Mouse (Mus musculus) induced T-regulatory cell, adult 2 months (primary cell): ENCODE data around the gene Coro6.
A peak's percentile ranks its signal among the peaks of the same experiment; 100 is the strongest.

Experiments used
- DNase-seq: peaks from one replicate; pipeline ENCODE4 v3.0.0-alpha.2; 2012; ENCODE audit warnings: low read depth

Gene Coro6

GRCm38 (mm10) chr11:77512891-77513810 lies 50.9 kb downstream of the Coro6 start:
- DNase-seq: peak; percentile 93

DNA sequence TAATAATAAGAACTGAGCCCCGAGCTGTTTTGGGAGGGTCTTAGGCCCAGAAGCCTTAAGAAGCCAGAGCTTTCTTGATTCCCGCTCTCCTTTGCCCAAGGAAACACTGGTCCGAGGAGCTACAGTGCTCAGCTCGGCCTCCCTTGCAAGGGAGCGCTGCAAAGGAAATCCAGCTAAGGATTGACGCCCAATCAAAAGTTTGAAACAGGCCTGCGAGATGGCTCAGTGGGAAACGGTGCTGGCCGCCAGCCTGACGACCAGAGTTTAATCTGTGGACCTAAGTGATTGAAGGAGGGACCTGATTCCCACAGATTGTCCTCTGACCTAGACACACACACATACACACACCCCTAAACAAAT lies 51.6 kb downstream of the Coro6 start:
- DNase-seq: no peak

- peak; percentile 59 for DNase-seq
These were observed 52.1 kb downstream of the Coro6 start for GRCm38 (mm10) chr11:77514281-77514831.

GRCm38 (mm10) chr11:77514832-77515636 lies 52.8 kb downstream of the Coro6 start, which contains the start of gene Abhd15:
Gene Abhd15 (plus strand): TSS chr11:77515121.
- peak; percentile 77 for DNase-seq

DNA sequence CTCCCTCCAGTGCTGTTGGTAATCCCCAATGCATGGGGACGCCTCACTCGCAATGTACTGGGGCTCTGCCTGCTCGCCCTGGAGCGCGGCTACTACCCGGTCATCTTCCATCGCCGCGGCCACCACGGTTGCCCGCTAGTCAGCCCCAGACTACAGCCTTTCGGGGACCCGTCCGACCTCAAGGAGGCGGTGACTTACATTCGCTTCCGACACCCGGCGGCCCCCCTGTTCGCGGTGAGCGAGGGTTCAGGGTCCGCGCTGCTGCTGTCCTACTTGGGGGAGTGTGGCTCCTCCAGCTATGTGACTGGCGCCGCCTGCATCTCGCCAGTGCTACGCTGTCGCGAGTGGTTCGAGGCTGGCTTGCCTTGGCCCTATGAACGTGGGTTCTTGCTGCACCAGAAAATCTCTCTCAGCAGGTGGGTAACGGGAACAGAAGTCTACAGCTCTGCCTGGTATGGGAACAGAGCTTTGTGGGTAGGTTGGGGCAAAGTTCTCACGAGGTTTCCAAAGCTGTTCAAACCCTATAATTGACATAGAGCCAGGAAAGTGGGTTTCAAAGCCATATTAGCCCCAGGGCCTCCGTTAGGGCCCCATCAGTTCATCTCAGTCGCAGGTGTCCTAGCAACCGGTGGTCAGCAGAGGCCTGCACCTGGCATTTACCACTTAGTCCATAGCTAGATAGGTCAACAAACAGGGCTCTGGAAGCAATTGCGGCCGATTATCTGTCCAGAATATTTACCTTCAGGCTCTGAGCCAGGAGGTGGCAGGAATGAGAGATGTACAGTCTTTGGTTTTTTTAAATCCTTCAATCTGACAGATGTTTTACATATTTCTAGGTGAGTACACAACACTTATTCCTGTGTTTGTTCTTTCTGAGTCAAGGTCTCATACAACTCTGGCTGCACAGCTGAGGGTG lies 53.7 kb downstream of the Coro6 start, which contains the start of gene Trp53i13:
Gene Trp53i13 (minus strand): TSS at position 344 of the 916 bp plus-strand sequence.
- DNase-seq: no peak

- DNase-seq: no peak
These were observed 54.6 kb downstream of the Coro6 start for GRCm38 (mm10) chr11:77516553-77517425.

DNA sequence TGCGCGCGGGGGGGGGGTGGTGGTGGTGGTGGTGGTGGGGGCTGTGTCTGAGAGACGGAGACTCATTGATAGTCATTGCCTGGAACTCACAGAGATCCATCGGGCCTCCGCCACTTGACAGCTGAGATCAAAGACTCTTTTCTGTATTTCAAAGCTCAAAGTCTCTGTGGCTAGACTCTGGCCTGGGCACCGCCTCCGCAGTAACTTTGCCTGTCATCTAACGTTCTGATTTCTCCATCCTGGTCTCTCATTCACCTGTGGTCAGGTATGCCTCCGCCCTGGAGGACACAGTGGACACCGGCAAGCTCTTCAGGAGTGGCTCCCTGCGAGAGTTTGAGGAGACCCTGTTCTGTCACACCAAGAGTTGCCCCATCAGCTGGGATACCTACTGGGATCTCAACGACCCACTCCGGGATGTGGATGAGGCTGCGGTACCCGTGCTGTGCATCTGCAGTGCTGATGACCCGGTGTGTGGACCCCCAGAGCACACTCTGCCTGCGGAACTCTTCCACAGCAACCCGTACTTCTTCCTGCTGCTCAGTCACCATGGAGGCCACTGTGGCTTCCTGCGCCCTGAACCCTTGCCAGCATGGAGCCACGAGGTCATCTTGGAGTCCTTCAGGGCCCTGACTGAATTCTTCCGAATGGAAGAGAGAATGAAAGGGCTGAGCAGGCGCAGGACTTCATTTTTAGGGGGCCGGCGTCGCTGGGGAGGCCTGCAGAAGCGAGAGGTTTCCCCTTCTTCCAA lies 56.0 kb downstream of the Coro6 start:
- peak; percentile 51 for DNase-seq

DNA sequence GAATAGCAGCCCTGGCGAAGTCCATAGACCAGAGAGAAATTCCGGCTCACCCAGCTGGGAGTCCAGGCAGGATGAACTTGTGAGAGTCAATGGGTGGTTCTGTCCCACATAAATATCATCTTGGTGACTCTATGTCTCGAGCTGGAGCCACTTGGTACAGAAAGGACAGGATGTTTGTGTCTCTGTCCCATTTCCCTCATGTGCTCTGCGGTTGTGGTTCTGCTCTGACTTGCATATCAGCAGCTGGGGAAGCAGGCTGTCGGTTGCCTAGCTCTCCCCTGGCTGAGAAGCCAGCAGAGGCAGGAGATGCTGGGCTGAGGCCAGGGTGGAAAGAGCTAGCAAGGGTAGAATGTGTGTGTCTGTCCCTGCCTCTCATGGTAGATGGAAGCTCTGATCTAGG lies 56.8 kb downstream of the Coro6 start, which contains the start of gene Gm10392:
Gene Gm10392 (minus strand): TSS at position 156 of the 400 bp plus-strand sequence.
- DNase-seq: peak; percentile 84
